Mouse (Mus musculus) heart, postnatal 0 days (tissue): ENCODE measurements around the gene Thada. TPM values are rescaled to one million over a fixed set of nuclear protein-coding genes. Genes with fewer than 3 reads are reported as not detected.

Experiments
- ATAC-seq: fragments of 200-750 bp; cut with Nextera tagmentation; 2 replicates; pipeline ENCODE4 v1.8.0; 2017; ENCODE audit warnings: low read depth, moderate number of reproducible peaks, moderate library complexity; ENCODE audit not compliant: insufficient read depth
- DNase-seq: peaks from one replicate; pipeline ENCODE4 v3.0.0-alpha.2; 2016; ENCODE audit warnings: low spot score
- H3K27ac ChIP-seq: fragments of 300-500 bp; sonication (generic); 2 replicates; pipeline ENCODE4 v1.5.1; 2014; ENCODE audit warnings: low read depth, mild to moderate bottlenecking
- H3K27me3 ChIP-seq: fragments of 300-500 bp; sonication (generic); 2 replicates; pipeline ENCODE4 v1.6.1; 2014; ENCODE audit warnings: low read length, mixed read lengths; ENCODE audit not compliant: control insufficient read depth, insufficient read depth
- H3K36me3 ChIP-seq: fragments of 300-500 bp; sonication (generic); replicated peaks from 2 replicates; pipeline ENCODE4 v1.6.1; 2014; ENCODE audit warnings: low read length, mixed read lengths; ENCODE audit not compliant: control insufficient read depth, insufficient read depth
- H3K4me1 ChIP-seq: fragments of 300-500 bp; sonication (generic); 2 replicates; pipeline ENCODE4 v1.6.1; 2014; ENCODE audit warnings: antibody characterized with exemption; ENCODE audit not compliant: control insufficient read depth, insufficient read depth
- H3K4me2 ChIP-seq: fragments of 300-500 bp; sonication (generic); 2 replicates; pipeline ENCODE4 v1.6.1; 2014; ENCODE audit warnings: low read depth, mild to moderate bottlenecking, low read length, moderate library complexity
- H3K4me3 ChIP-seq: fragments of 300-500 bp; sonication (generic); 2 replicates; pipeline ENCODE4 v1.5.1; 2014; ENCODE audit warnings: low read depth, low read length
- H3K9ac ChIP-seq: fragments of 300-500 bp; sonication (generic); replicated peaks from 2 replicates; pipeline ENCODE4 v1.6.1; 2014; ENCODE audit warnings: low read depth, low read length, mixed read lengths
- H3K9me3 ChIP-seq: fragments of 300-500 bp; sonication (generic); replicated peaks from 2 replicates; pipeline ENCODE4 v1.6.1; 2016; ENCODE audit warnings: low read length; ENCODE audit not compliant: control insufficient read depth
- CTCF ChIP-seq: IDR thresholded peaks from 2 replicates; pipeline ENCODE4 v1.5.1; 2016; ENCODE audit warnings: antibody characterized with exemption, control low read depth, low read depth
- EP300 ChIP-seq: IDR thresholded peaks from 2 replicates; pipeline ENCODE4 v1.6.1; 2016; ENCODE audit warnings: antibody characterized with exemption, low read depth
- WGBS: fragments of 180-500 bp; shearing (Covaris S2); extraction: QIAGEN DNeasy Blood & Tissue Kit; methylation state at CpG from one replicate; pipeline ENCODE4 v1.1.7; 2014; 5-methylcytosine and 5-hydroxymethylcytosine counted together
- polyA plus RNA-seq: library from polyadenylated mRNA; unstranded; fragments of >200 nt; fragmentation: Nextera tagmentation; extraction: Ambion mirVana; gene quantifications from 2 replicates; pipeline ENCODE4 v1.2.1, GENCODE M21; 2015
- total RNA-seq: library from RNA; depleted of rRNA; stranded (reverse); fragments of >200 nt; gene quantifications from 2 replicates; pipeline ENCODE4 v1.2.3, GENCODE M21; 2014; ENCODE audit warnings: low replicate concordance; rRNA removed

Thada gene
- total and polyA plus RNA-seq, 2 experiments from 2014 or later: 2.4 to 12.6 TPM

GRCm38 (mm10) chr17:84140822-84141507, 325.0 kb downstream of the Thada start:
- DNase-seq (peak; percentile 65), ATAC-seq (peak; percentile 56)
- TF ChIP-seq CTCF: no peak
- no peak; the same call in 1 of the 2 replicates for TF ChIP-seq EP300
- H3K4me1 ChIP-seq: peaks cover 21% of the 10 kb centered on the region
- H3K4me2 ChIP-seq: no peak overlapping the region
- H3K36me3 ChIP-seq: no peaks in the 10 kb centered on the region
- H3K27me3 ChIP-seq: no peaks in the 10 kb centered on the region
- no peaks in the 10 kb centered on the region for H3K9me3 ChIP-seq
- H3K4me3 ChIP-seq: no peak overlapping the region
- H3K9ac ChIP-seq: no peak overlapping the region
- WGBS: 59% methylated on average over 10 of the region's 10 CpGs
- peak overlapping the region; percentile 83 for H3K27ac ChIP-seq

Other genes starting within 250 kb of the Thada start
- 1.6 TPM in 2 replicates for gene Plekhh2, start 45.7 kb upstream of the Thada start, total RNA-seq
- gene Plekhh2, start 45.7 kb upstream of the Thada start, polyA plus RNA-seq: 0.68 and 0.73 TPM in 2 replicates
- 3.9 TPM in 1 of 2 replicates, not detected in the other for gene Dync2li1, start 160.3 kb upstream of the Thada start, total RNA-seq
- gene Dync2li1, start 160.3 kb upstream of the Thada start, polyA plus RNA-seq: 6.4 and 6.6 TPM in 2 replicates
- not detected in 2 replicates for gene Abcg8, start 210.1 kb upstream of the Thada start, total RNA-seq
- not detected in 2 replicates for gene Abcg8, start 210.1 kb upstream of the Thada start, polyA plus RNA-seq
- gene Abcg5, start 216.8 kb upstream of the Thada start, total RNA-seq: not detected in 2 replicates
- gene Abcg5, start 216.8 kb upstream of the Thada start, polyA plus RNA-seq: not detected in 2 replicates